25 mouse cellular contexts compared by ENCODE assay signal in genomic region chr3:97689289-97689688, GRCm38 (mm10). TPM values are rescaled to one million over a fixed set of nuclear protein-coding genes. Genes with fewer than 3 reads are reported as not detected.
"Had no signal": no experiment of that assay in that cellular context is flagged by ENCODE, and none has a peak within 500 bp of the region (broad histone marks: within the 10 kb centered on the region; RNA-seq: fewer than 3 reads in every experiment).

No protein-coding gene starts in this region.

- H3K36me3 ChIP-seq: stomach, embryonic 15.5 days had no signal

- H3K4me1 ChIP-seq: neural tube, embryonic 15.5 days; stomach, embryonic 15.5 days had no signal

- H3K9me3 ChIP-seq: neural tube, embryonic 13.5 days; neural tube, embryonic 15.5 days; stomach, embryonic 15.5 days had no signal

- DNase-seq: retina, postnatal 1 day; right cerebral cortex, adult 18-20 months; right cerebral cortex, postnatal 14 days; right cerebral cortex, postnatal 25 days; right cerebral cortex, postnatal 4 days; spleen, adult 18-20 months; thymus, adult 18-20 months; thymus, adult 2 months; thymus, postnatal 14 days; thymus, postnatal 25 days; thymus, postnatal 36 days; thymus, postnatal 4 days had no signal

- H3K27ac ChIP-seq: neural tube, embryonic 13.5 days; neural tube, embryonic 15.5 days; stomach, embryonic 15.5 days; stomach, postnatal 0 days had no signal

- H3K9ac ChIP-seq: neural tube, embryonic 13.5 days; neural tube, embryonic 15.5 days; stomach, embryonic 15.5 days had no signal

- H3K4me2 ChIP-seq: neural tube, embryonic 13.5 days; neural tube, embryonic 15.5 days; stomach, embryonic 15.5 days had no signal

- H3K4me3 ChIP-seq: neural tube, embryonic 13.5 days; neural tube, embryonic 15.5 days; stomach, embryonic 15.5 days had no signal

- H3K27me3 ChIP-seq: neural tube, embryonic 15.5 days; stomach, embryonic 15.5 days had no signal

RNA-seq across cellular contexts. Expression of gene Gm17651, which starts 14.8 kb away (rescaled TPM):
- total RNA-seq: neutrophil, adult 5-6 weeks had no signal
- polyA plus RNA-seq: neural tube, embryonic 13.5 days; neural tube, embryonic 14.5 days; neural tube, embryonic 15.5 days; small intestine, adult 2 months; spleen, adult 2 months; stomach, embryonic 14.5 days; stomach, embryonic 15.5 days; stomach, embryonic 16.5 days; stomach, postnatal 0 days; testis, adult 2 months; thymus, adult 2 months; thymus, postnatal 0 days; urinary bladder, adult 2 months had no signal
